Mouse (Mus musculus) urinary bladder, postnatal 0 days (tissue): ENCODE data around the gene Olfr351. TPM values are rescaled to one million over a fixed set of nuclear protein-coding genes. Genes with fewer than 3 reads are reported as not detected.

Experiments
- polyA plus RNA-seq: library from polyadenylated mRNA; unstranded; fragments of >200 nt; fragmentation: Nextera tagmentation; extraction: Ambion mirVana; gene quantifications from 2 replicates; pipeline ENCODE4 v1.2.1, GENCODE M21; 2015

Gene Olfr351
- not detected in 2 replicates for polyA plus RNA-seq

GRCm38 (mm10) chr2:36862560-36862959 is at the start of gene Olfr351:
Olfr351 (minus strand) TSS chr2:36862660.

GRCm38 (mm10) chr2:36905380-36905779 is 42.9 kb upstream of the Olfr351 start, which contains the start of gene Olfr354:
Olfr354 (plus strand) TSS chr2:36905680.

GRCm38 (mm10) chr2:36892836-36893235 is 30.4 kb upstream of the Olfr351 start, which contains the start of gene Olfr353:
Olfr353 (minus strand) TSS chr2:36892936.

DNA sequence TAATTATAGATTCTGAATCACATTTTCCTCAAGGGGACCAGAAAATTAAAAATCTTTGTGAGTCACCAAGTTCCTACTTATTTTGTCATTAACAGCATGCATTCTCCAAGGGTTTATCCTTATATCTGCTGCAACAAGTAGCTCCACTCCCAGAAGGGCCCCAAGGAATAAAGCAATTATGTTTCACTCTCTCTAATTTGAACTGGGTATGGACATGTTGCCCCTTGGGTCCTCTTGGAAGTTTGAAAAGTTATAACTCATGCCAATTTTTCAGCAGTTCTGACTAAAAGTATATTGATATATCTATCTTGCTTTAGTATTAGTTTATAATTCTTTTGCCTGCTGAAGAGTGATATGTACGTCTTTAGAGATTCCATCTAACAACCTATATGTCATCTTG is 5.7 kb upstream of the Olfr351 start, which contains the start of gene Olfr352:
Gene Olfr352, plus strand, starts transcription at position 301 of the 400 bp plus-strand sequence.

DNA sequence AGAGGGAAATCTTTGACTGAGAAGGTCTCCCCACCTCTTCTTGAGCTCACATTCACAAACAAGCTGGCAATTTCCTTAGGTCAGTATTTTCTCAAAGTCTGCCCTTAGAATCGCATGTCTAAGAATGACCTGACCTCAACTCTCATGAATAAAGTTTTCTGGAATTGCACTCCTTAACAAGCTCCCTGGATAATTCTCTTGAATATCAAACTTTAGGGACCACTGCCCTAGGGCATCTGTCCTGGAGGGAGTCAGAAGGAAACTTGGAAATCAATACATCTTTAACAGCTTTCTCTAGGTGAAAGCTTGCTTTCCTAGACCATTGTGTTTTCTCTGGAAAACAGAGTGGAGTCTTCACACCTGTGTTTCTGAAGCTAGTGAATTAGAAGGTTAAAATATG is 16.4 kb downstream of the Olfr351 start, which contains the start of gene Olfr350:
Gene Olfr350, plus strand, starts transcription at position 301 of the 400 bp plus-strand sequence.

DNA sequence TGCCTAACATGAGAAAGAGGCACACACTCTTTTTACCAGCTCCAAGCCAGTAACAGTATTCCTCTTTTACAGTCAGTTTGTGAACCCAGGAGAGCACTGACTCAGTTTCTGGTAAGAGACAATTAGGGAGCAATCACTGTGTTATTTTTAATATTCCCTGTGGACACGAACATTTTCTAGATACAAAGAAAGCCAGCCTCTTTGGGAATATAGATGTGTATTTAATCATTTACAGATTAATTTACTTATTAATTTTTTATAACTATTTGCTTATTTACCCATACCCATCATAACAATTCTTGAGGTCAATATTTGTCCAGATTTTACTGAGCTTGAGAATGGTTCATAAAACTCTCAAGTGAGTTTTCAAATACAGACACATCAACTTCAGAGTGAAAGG is 45.5 kb downstream of the Olfr351 start, which contains the start of gene Olfr3:
Gene Olfr3, minus strand, starts transcription at position 101 of the 400 bp plus-strand sequence.

Other genes with a start within 250 kb of the Olfr351 start
- gene Olfr345, start 222.6 kb downstream of the Olfr351 start, polyA plus RNA-seq = not detected in 2 replicates
- gene Olfr346, start 176.9 kb downstream of the Olfr351 start, polyA plus RNA-seq = not detected in 2 replicates
- gene Olfr347, start 130.8 kb downstream of the Olfr351 start, polyA plus RNA-seq = not detected in 2 replicates
- not detected in 2 replicates for gene Olfr348, start 78.4 kb downstream of the Olfr351 start, polyA plus RNA-seq
- not detected in 2 replicates for gene Olfr50, start 72.1 kb downstream of the Olfr351 start, polyA plus RNA-seq
- not detected in 2 replicates for gene Olfr3, start 45.6 kb downstream of the Olfr351 start, polyA plus RNA-seq
- not detected in 2 replicates for gene Olfr350, start 16.4 kb downstream of the Olfr351 start, polyA plus RNA-seq
- not detected in 2 replicates for gene Olfr352, start 5.8 kb upstream of the Olfr351 start, polyA plus RNA-seq
- not detected in 2 replicates for gene Olfr353, start 30.3 kb upstream of the Olfr351 start, polyA plus RNA-seq
- not detected in 2 replicates for gene Olfr354, start 43.0 kb upstream of the Olfr351 start, polyA plus RNA-seq
- gene Olfr355, start 66.2 kb upstream of the Olfr351 start, polyA plus RNA-seq = not detected in 2 replicates
- not detected in 2 replicates for gene Olfr356, start 74.5 kb upstream of the Olfr351 start, polyA plus RNA-seq
- gene Olfr357, start 131.2 kb upstream of the Olfr351 start, polyA plus RNA-seq = not detected in 2 replicates
- gene Olfr358, start 146.7 kb upstream of the Olfr351 start, polyA plus RNA-seq = not detected in 2 replicates
- gene Olfr360, start 203.1 kb upstream of the Olfr351 start, polyA plus RNA-seq = not detected in 2 replicates
- not detected in 2 replicates for gene Olfr361, start 226.6 kb upstream of the Olfr351 start, polyA plus RNA-seq